Mouse (Mus musculus) A20 (cell line): ENCODE results near the gene Sp6.
A peak's percentile ranks its signal among the peaks of the same experiment; 100 is the strongest.

ENCODE experiments used
- DNase-seq: peaks from one replicate; pipeline ENCODE4 v3.0.0-alpha.2; 2011; ENCODE audit warnings: low read depth, low spot score

Sp6 gene

DNA sequence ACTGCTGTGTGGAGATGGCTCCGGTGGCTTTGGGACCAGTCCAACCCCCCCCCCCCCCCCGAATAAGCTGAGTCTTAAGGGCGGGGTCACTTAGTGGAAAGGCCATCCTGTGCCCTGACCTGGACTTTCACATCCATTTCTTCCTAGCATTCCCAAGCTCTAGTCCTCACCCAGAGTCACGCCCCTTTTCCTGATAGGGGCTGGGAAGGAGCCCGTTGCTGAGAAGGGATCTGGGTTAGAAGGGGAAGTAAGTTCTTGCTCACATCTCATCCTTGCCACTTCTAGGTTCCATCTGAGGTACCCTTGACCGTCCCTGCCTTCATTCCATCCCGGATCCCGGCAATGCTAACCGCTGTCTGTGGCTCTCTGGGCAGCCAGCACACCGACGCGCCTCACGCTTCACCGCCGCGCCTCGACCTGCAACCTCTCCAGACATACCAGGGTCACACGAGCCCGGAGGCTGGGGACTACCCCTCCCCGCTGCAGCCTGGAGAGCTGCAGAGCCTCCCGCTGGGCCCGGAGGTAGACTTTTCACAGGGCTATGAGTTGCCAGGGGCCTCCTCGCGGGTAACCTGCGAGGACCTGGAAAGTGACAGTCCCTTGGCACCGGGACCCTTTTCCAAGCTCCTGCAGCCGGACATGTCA lies 8.0 kb downstream of the Sp6 start:
- DNase-seq: no peak

DNA sequence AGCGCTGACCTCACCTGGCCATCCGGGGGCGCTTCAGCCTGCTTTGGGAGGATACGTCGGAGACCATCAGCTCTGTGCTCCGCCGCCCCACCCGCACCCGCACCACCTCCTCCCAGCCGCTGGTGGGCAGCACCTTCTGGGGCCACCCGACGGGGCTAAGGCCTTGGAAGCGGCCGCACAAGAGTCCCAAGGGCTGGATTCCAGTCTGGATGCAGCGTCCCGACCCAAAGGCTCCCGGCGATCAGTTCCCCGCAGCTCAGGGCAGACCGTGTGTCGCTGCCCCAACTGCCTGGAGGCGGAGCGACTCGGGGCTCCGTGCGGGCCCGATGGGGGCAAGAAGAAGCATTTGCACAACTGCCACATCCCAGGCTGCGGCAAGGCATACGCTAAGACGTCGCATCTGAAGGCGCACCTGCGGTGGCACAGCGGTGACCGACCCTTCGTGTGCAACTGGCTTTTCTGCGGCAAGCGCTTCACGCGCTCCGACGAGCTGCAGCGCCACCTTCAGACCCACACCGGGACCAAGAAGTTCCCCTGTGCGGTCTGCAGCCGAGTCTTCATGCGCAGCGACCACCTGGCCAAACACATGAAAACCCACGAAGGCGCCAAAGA lies 8.8 kb downstream of the Sp6 start:
- peak; percentile 92 for DNase-seq

DNA sequence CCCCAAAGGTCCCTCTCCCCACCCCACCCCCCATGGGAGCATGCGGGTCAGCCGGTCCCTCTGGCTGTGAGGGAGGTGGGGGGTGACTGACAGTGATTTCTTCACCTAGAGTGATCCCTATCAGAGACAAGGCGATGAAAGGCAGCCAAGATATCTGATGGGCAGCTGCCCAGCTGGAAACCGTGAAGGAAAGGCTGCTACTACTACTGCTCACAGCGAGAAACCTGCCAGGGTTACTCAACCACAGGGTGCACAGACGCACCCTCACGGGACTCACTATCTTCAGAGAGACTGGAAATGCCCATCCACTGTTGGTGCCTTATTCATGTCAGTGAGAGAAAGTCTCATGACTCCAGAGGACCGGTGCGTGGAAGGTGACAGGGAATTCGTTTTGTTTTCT lies 11.8 kb downstream of the Sp6 start:
- no peak for DNase-seq

DNA sequence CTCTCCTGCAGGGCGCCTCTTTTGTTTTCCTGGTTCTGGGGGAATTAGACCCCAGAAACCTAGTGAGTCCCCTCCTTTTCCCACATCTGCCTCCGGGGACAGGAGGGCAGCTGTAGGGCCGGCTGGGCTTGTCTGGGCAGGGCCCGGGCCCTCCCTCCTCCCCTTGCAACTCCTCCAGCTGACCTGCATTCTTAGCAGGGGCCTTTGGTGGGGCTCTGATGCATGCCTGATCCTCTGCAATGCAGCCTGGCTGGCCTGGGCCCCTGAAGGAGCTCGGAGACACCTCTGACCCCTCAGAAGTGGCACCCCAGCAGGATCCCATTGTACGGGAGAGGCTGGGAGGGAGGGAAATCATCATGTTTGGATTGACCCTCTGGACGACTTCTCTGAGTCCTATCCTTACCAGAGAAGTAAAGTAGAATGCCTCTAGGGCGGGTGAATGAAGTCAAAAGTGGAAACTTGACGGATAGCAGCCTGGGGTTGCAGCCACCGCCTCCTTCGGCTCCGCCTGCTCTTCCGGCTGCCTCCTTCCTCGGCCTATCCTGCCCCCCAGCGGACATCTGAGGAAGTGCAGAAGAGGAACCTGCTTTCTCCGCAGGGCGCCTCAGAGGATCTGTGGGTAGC lies 12.6 kb downstream of the Sp6 start:
- DNase-seq: peak; percentile 91

DNA sequence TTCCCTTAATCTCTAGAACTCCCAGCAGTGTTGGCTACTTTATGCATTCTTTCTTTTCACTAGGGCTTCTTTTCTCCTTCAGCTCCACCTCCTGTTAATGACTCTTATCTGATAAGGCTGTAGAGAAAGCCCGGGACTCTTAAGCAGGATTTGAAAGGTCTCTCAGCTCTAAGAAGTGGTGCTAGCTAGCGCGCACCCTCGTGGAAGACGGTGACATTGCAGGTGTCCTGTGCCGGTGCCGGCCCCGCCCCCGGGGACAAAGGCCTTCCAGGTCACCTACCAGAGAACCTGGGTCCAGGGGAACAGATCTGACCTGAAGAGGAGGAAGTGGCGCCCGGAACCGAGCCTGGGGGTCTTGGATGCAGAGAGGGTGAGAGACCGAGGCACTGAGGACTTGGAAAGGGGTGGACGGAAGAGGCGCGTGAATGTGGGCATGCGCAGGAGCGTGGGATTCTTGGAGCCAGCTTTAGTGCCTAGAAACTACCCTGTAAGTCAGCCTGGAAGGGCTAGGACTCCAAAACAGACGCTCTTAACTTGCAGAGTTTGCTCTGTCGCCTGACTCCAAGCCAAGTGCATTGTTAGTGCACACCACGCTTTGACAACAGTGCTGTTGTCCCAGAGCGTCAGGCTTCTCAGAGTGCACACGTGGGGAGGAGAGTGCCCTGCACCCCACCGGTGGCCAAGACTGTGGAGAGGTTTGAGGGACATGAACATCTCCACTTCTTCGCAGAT lies 16.7 kb downstream of the Sp6 start, which contains the start of gene Scrn2:
Gene Scrn2 (plus strand): TSS at position 253 of the 732 bp plus-strand sequence.
- peak; percentile 93 for DNase-seq

DNA sequence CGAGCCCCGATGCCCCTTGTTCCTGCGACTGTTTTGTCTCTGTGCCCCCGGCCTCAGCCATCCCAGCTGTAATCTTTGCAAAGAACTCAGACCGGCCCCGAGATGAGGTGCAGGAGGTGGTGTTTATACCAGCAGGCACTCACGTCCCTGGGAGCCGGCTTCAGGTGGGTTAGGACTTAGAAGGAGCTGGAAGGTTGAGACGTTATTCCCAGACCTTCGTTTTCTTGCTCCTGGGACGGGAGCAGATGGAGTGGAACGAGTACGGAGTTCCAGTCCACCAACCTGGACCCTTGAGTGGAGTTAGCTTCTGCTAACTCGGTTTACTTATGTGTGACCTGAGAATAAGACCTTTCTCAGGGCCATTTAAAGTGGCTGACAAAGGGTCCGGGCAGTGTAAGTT lies 17.2 kb downstream of the Sp6 start:
- no peak for DNase-seq

DNA sequence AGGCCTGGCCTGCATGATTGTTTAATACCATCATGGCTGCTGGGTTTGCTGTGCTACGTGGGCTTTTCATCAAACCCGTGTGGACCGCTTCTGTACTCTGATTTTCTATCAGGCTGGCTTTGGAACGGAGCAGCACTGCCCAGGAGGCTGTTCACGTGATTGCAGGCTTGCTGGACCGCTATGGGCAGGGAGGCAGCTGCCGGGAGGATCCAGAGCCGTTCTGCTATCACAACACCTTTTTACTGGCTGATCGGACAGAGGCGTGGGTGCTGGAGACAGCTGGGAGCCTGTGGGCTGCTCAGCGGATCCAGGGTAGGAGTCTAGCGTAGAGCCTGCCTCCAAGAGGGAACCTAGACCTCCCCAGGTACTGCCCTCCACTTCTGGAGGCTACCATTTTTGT lies 18.8 kb downstream of the Sp6 start:
- DNase-seq: no peak

DNA sequence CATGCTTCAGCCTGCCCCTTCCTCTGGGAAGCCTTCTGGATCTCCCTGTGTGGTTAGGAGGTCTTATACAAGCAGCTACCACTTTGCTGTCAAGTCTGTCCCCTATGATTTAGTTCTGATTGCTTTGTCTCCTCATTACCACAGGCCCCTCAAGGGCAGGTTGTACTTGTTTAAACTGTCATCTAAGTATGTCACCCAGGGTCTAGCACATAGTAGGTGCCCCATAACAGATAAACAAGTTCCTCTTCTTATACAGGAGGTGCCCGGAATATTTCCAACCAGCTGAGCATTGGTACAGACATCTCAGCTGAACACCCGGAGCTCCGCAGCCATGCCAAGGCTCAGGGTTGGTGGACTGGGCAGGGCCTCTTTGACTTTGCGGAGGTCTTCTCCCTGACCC lies 19.3 kb downstream of the Sp6 start:
- no peak for DNase-seq

DNA sequence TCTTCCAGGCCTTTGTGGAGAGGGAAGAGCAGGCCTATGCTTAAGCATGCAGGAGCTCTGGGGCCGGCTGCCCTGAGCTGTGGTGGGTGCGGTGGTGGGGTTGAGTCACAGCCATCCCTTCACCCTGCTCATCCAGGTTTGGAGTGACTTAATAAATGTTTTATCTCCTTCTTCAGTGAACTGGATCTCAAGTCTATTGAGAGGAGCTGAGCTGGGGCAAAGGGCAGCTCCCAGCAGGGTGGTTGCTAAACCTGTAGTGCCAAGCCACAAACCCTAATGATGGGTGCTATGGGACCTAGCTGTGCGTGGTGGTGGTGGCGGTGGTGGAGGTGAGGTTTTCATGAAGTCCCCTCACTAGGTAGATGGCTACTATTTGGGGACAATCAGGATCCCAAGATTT lies 20.6 kb downstream of the Sp6 start:
- DNase-seq: no peak

DNA sequence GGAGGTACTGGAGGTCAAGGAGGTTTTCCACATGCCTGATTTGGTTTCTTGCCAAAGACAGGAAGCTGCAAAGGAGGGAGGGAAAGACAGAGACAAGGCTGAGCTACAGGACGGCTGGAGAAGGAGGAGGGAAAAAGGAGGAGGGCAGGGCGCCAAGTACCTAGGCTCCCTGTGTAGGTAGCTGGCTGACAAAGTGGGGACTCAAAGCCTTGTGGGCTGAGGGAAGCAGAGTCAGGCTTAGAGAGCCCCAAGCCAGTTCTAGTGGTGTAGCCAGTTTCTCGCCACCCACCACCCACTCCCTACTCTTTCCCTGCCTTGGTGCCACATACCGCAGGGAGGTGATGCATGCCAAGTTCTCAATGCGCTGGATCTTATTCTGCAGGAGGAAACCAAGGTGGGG lies 22.9 kb downstream of the Sp6 start:
- no peak for DNase-seq

DNA sequence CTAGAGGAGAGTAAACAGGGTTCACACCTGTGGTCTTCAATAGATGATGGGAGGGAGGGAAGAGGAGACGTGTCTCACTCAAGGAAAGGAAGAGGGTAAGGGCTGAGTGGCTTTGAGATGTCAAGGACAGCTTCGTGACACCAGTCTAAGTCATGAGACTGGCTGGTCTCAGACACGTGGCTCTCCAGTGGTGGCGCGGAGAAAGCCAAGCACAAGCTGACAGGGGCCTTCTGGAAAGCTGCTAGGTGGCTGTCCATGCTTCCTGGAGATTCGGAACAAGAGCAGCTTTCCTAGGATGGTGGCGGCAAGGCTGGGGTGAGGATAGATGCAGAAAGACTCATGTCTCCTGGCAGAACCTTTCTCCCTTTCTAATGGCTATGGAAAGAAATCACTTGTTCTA lies 25.7 kb downstream of the Sp6 start:
- no peak for DNase-seq

DNA sequence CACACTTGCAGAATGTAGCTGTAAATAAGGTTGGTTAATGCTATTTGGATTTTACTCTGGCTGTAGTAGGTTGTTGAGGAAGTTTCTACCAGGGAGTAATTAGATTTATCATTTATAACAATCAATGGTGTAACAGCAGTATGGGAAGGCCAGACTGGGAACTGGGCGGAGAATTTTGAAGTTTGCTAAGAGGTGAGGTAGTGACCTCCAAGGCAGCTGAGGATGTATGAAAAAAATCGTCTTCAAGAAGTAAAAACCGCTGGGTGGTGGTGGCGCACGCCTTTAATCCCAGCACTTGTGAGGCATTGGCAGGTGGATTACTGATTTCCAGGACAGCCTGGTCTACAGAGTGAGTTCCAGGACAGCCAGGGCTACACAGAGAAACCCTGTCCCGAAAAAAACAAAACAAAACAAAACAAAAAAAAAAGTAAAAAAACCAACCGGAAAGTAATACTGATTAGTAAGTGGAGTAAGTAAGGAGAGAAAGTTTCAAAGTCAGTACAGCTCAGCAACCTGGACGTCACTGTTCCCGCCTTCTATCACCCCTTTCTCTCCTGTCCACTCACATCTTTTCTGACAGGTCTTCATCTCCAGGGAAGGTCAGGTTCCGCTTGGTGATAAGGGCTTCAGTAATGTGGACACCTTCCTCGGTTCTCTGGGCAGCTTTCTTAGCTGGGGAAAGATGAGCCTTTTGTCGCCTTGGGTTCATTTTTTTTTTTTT lies 27.3 kb downstream of the Sp6 start:
- DNase-seq: no peak

DNA sequence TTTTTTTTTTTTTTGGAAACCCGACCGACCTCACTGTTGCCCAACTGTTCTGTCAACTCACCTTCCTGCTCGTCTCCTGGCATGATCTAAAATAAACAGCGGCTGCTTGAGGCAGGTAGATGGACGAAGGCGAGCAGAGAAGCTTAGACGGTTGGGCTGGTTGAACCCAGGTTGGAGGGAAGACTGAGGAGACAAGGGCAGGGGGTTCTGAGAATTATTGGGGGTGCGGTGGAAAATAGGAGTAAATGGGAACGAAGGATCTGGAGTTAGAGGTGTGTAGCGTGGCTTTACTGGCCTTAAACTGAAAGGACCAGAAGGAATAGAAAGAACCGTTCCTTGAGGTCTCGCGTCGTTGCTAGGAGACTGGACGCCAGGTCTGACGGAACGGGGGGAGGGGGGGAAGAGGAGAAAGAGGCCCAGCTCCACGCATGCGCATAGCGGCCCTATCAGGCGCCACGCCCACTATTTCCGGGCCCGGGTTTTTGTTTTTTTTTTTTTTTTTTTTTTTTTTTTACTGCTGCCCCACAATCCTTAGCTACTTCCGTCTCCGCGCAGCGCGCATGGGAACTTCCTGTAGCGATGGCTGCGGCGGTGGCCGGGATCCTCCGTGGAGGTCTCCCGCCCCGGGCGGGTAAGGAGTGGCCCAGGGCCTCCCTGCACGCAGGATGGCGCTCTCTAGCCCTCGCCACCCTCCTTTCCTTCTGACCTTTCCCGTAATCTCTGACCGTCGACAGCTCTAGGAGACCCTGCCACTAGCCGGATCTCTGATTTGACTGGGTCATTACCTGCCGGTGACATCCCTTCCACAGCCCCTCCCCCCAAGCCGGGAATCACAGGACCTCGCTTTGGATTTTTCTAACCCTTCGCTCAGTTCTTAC lies 28.1 kb downstream of the Sp6 start, which contains the start of the genes Lrrc46 and Mrpl10:
Gene Lrrc46 (minus strand): TSS at position 386 of the 878 bp plus-strand sequence.
Gene Mrpl10 (plus strand): TSS at position 539 of the 878 bp plus-strand sequence.
- DNase-seq: peak; percentile 96

DNA sequence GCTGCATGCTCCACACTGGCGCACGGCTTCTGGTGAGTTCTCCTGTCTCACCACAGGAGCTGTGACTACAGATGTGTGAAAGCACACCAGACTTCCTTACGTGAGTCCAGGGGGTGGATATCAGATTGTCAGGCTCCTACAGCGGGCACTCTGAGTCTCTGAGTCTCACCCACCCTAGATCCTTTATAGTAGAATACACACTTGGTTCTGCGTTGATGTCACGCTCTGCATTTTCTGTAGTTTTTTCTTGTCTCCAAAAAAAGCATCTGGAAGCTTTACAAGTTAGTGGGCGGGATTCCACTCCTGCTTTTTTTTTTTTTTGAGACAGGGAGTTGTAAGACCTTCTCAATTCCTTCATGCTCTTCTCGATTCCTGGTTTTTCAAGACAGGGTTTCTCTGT lies 31.7 kb downstream of the Sp6 start:
- DNase-seq: no peak

DNA sequence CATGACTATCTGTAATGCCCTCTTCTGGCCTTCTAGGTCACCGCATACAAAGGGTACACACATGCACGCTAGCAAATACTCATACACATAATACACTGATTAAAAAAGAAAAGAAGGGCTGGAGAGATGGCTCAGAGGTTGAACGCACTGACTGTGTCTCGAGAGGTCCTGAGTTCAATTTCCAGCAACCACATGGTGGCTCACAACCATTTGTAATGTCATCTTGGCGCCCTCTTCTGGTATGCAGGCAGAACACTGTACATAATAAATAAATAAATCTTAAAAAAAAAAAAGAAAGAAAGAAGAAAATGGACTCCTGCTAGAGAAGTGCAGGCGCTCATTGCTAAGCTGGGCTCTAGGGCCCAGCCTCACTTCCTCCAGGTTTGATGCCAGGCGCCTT lies 32.7 kb downstream of the Sp6 start:
- peak; percentile 70 for DNase-seq

DNA sequence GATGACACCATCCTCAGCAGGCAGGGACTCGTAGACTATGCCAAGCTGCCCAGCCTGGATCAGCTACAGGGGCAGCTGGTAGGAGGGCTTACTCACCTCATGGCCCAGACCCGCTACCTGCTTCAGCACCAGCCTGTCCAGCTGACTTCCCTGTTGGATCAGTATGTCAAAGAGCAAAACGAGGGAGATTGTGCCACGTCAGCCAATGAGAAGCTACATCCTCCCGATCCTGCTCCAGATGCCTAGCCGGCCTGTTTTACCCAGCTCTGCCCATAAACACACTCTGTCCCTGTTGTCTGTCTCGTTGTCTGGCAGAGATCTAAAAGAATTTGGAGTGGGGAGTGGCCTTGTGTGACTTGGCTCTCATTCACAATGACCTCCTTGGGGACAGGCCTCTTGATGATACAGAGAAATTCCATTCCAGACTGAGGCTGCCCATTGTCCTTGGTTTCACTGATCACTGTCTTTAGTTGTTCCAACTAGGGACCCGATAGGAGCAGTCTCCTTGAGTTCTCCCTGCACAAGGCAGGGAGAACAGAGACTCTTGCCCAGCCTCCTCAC lies 35.0 kb downstream of the Sp6 start:
- DNase-seq: no peak

DNA sequence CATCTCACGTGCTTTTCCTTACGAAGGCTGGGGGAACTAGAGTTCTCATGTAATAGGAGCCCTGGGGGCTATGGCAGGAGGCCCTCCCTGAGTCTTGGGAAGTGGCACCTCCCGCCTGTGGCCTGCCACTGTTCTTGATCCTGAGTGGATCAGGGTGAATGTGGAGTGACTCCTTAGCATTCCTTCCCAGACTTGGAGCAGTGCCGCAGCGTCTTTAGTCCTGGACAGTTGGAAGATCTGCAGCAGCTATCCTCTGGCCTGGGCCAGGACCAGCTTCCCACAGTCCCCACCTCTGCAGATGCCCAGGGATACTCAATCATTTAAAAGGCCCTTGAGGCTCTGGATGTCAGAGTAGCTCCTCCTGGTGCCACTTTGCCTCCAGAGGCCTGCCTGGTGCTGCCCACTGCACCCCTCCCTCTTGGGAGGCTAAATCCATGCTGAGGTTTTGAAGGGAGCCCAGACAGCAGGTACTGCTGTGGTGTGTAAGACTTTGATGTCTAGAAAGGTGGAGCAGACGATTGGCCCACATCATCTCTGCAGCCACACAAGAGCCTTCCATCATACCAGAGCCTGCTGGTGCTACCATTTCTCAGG lies 36.4 kb downstream of the Sp6 start:
- no peak for DNase-seq

DNA sequence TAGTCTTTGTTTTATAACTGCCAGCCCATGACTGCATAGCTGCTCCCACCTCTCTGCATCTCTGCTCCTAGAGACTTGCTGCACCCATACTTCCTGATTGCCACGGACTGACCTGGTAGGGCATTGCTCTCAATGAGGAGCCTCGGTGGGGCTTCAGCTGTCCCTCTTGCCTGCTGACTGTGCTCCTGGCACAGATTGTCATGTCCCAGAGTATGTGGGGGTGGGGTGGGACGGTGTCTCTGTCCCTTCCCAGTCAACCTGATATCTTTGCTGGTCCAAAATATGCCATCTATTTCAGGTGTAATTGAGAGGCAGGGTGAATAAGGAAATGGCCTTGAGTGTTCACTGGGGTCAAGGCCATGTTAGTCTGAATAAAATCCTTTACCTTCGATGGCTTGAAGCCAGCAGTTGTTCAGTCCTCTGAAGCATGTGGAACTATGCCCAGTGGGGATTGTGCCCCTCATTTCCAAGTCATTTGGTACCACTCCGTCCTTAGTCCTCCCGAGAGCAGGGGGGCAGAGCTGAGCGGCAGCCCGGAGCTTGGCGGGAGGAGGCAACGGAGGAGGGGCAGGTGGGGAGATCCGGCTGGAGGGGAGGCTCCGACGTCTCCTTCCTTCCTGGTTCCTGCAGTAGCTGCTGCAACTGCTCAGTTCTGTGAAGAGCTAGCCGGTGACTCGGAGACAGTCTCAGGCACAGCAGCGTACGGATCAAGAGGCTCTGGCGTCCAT lies 37.2 kb downstream of the Sp6 start, which contains the start of gene Osbpl7:
Gene Osbpl7 (plus strand): TSS at position 413 of the 728 bp plus-strand sequence.
- DNase-seq: peak; percentile 90

DNA sequence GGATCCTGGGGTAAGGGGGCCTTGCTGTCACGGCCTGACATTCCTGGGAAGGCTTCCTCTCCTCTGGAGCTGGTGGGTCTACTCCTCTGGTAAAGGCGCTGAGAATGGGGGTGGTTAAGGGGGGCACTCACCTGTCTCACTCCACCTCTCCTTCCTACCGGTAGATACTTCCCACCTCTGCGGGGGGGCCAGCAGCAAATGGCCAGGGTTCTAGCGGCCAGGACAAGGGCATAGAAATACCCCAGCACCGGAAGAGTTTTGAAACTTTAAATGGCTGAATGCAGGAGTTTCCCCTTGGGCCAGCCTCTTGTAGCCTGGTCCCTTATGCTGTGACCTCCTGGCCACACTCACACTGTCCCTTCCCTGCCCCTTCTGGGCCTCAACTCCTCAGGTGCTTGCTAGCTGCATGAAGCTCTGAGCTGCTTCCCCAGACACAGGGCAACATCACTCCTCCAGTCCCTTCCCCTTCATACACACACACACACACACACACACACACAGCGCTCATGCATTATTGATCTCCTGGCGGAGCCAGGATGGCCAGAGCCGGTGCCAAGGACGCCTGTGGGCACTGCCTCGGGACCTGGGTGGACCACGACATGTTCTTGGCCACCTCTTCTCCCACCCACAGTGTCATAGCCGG lies 37.9 kb downstream of the Sp6 start:
- DNase-seq: peak; percentile 51
